Mouse (Mus musculus) MEL (cell line): ENCODE results near the gene Srsf7.

Experiments
- CTCF ChIP-seq, 3 experiments: IDR thresholded peaks in 2 of 3; conservative IDR thresholded peaks in 1 of 3; 2 replicates each; pipeline ENCODE4 v1.5.1; 2011 to 2012; ENCODE audit warnings: low read length in 3 of 3, low read depth in 2 of 3, mild to moderate bottlenecking in 2 of 3, improper control_type of control experiment in 1 of 3, inconsistent platforms in 1 of 3, mixed read lengths in 1 of 3, moderate library complexity in 1 of 3; ENCODE audit not compliant: control insufficient read depth in 1 of 3, insufficient read depth in 1 of 3, poor library complexity in 1 of 3, severe bottlenecking in 1 of 3
- GABPA ChIP-seq: IDR thresholded peaks from 2 replicates; pipeline ENCODE4 v1.6.1; 2012; ENCODE audit warnings: low read depth, mild to moderate bottlenecking, inconsistent platforms, low read length, improper control_type of control experiment, moderate library complexity
- JUND ChIP-seq: IDR thresholded peaks from 2 replicates; pipeline ENCODE4 v1.6.1; 2011; ENCODE audit warnings: low read depth, mild to moderate bottlenecking, improper control_type of control experiment, low read length
- KAT2A ChIP-seq: conservative IDR thresholded peaks from 2 replicates; pipeline ENCODE4 v1.6.1; 2012; ENCODE audit warnings: low read depth, low read length, improper control_type of control experiment, inconsistent platforms
- MAX ChIP-seq: IDR thresholded peaks from 2 replicates; pipeline ENCODE4 v1.6.1; 2011; ENCODE audit warnings: low read length, improper control_type of control experiment
- MXI1 ChIP-seq: IDR thresholded peaks from 2 replicates; pipeline ENCODE4 v1.6.1; 2011; ENCODE audit warnings: mild to moderate bottlenecking, low read depth, low read length, improper control_type of control experiment
- POLR2A ChIP-seq, 2 experiments: IDR thresholded peaks; 2 replicates each; pipeline ENCODE4 v1.6.1; 2011 to 2012; ENCODE audit warnings: low read length in 2 of 2, mild to moderate bottlenecking in 2 of 2, control low read depth in 1 of 2, improper control_type of control experiment in 1 of 2, low read depth in 1 of 2, moderate library complexity in 1 of 2; ENCODE audit not compliant: control insufficient read depth in 1 of 2, insufficient read depth in 1 of 2, poor library complexity in 1 of 2

DNA sequence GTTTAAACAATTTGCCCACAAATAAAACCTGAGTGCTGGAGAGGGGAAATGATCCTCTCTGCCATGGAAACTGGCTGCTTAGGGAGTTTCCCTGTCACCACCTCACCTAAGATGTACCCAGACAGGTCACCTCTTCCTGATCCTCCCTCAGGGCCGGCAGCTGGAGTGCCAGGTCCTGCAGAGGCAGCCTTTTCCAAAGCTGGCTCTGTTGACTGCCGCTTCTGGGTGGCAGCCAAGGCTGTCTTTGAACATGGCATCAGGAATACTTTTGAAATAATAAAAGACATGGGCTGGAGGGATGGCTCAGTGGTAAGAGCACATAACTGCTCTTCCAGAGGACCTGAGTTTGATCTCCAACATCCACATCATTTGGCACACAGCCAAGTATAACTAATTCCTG is 22.3 kb upstream of the Srsf7 start:
- TF ChIP-seq KAT2A (no peak), POLR2A (IDR thresholded peaks at IDR 0.05; ENCODE audit: control insufficient read depth in 1 of 2, insufficient read depth in 1 of 2, low read depth in 1 of 2, low read length in 2 of 2, poor library complexity in 1 of 2) (no peak), CTCF (IDR thresholded peaks at IDR 0.05 in 2 of 3, conservative IDR thresholded peaks at IDR 0.05 in 1 of 3; ENCODE audit: control insufficient read depth in 1 of 3, insufficient read depth in 1 of 3, low read depth in 2 of 3, low read length in 3 of 3, poor library complexity in 1 of 3, severe bottlenecking in 1 of 3) (no peak), MXI1 (no peak), MAX (no peak), JUND (no peak), GABPA (no peak)
